Mouse (Mus musculus) myocyte (in vitro differentiated cells): ENCODE measurements at regions not wholly inside any gene's neighbourhood (a gene's known extent, or its start where the extent isn't known, plus 50 kb on each side); places are given as distances from the start of the nearest gene placed in this dataset.
A peak's percentile ranks its signal among the peaks of the same experiment; 100 is the strongest.

ENCODE experiments used
- H3K27me3 ChIP-seq: one replicate; pipeline ENCODE4 v1.6.1; 2011; ENCODE audit not compliant: control insufficient read depth, insufficient read depth, insufficient read length
- H3K36me3 ChIP-seq: one replicate; pipeline ENCODE4 v1.6.1; 2011; ENCODE audit not compliant: control insufficient read depth, insufficient read depth
- H3K4me2 ChIP-seq: one replicate; pipeline ENCODE4 v1.6.1; 2011; ENCODE audit warnings: low read depth, control low read depth
- H3K4me3 ChIP-seq: one replicate; pipeline ENCODE4 v1.5.1; 2011; ENCODE audit warnings: mild to moderate bottlenecking, control low read depth, moderate library complexity
- H3K79me2 ChIP-seq: one replicate; pipeline ENCODE4 v1.6.1; 2011; ENCODE audit not compliant: control insufficient read depth, insufficient read depth
- H3ac ChIP-seq: one replicate; pipeline ENCODE4 v1.6.1; 2011; ENCODE audit not compliant: control insufficient read depth, insufficient read length
- CEBPB ChIP-seq: IDR thresholded peaks from 2 replicates; pipeline ENCODE4 v1.6.1; 2011; ENCODE audit warnings: mild to moderate bottlenecking, moderate library complexity; ENCODE audit not compliant: poor library complexity, insufficient read depth, severe bottlenecking
- E2F4 ChIP-seq: IDR thresholded peaks from one replicate; pipeline ENCODE4 v1.6.1; 2011; ENCODE audit warnings: mild to moderate bottlenecking, control low read depth, moderate library complexity; ENCODE audit not compliant: insufficient read depth
- MAX ChIP-seq: IDR thresholded peaks from one replicate; pipeline ENCODE4 v1.6.1; 2011; ENCODE audit warnings: low read depth, mild to moderate bottlenecking, control low read depth
- MYOD1 ChIP-seq, 3 experiments: IDR thresholded peaks; one replicate each; pipeline ENCODE4 v1.6.1; 2011; ENCODE audit warnings: control low read depth in 2 of 3, low read depth in 2 of 3, mild to moderate bottlenecking in 2 of 3, moderate library complexity in 1 of 3; ENCODE audit not compliant: insufficient read length in 2 of 3, control insufficient read depth in 1 of 3
- MYOG ChIP-seq, 3 experiments: IDR thresholded peaks; one replicate each; pipeline ENCODE4 v1.6.1; 2011; ENCODE audit warnings: control low read depth in 2 of 3, low read depth in 2 of 3, mild to moderate bottlenecking in 2 of 3; ENCODE audit not compliant: insufficient read length in 2 of 3, control insufficient read depth in 1 of 3, insufficient read depth in 1 of 3
- POLR2A ChIP-seq: IDR thresholded peaks from one replicate; pipeline ENCODE4 v1.6.1; 2011; ENCODE audit warnings: low read depth, mild to moderate bottlenecking, control low read depth, moderate library complexity; ENCODE audit not compliant: insufficient read length
- POLR2AphosphoS2 ChIP-seq: IDR thresholded peaks from one replicate; pipeline ENCODE4 v1.6.1; 2011; ENCODE audit warnings: low read depth, control low read depth; ENCODE audit not compliant: insufficient read length
- REST ChIP-seq: IDR thresholded peaks from one replicate; pipeline ENCODE4 v1.6.1; 2011; ENCODE audit warnings: mild to moderate bottlenecking, control low read depth, moderate library complexity; ENCODE audit not compliant: insufficient read depth, insufficient read length
- SRF ChIP-seq: IDR thresholded peaks from one replicate; pipeline ENCODE4 v1.6.1; 2011; ENCODE audit warnings: low read depth; ENCODE audit not compliant: control insufficient read depth, insufficient read length
- TCF12 ChIP-seq: IDR thresholded peaks from one replicate; pipeline ENCODE4 v1.6.1; 2011; ENCODE audit warnings: mild to moderate bottlenecking, control low read depth; ENCODE audit not compliant: poor library complexity, insufficient read depth, severe bottlenecking
- TCF3 ChIP-seq: IDR thresholded peaks from one replicate; pipeline ENCODE4 v1.6.1; 2011; ENCODE audit warnings: low read depth, control low read depth; ENCODE audit not compliant: insufficient read length
- USF1 ChIP-seq: IDR thresholded peaks from one replicate; pipeline ENCODE4 v1.6.1; 2011; ENCODE audit warnings: low read depth, mild to moderate bottlenecking, control low read depth, moderate library complexity

DNA sequence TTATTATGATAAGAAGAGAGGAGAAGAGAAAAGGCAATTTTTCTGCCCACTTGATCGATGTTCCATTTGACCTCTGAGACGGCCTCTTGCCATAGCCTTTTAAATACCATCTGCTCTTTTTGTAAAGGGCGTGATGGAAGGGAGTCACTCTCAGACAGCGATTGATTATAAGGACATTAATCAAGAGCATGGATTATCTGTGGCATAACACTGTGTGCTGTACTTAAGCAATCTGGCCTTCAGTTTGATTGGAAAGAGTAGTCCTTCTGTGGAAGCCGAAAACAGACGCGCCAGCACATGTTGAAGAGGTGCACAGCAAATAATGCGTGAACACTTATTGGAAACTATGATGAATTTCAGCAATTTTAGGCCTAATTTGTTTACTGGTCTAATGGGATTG, 685.4 kb upstream of the Robo1 start:
- H3K4me2 ChIP-seq: no peak overlapping the region
- no peak for TF ChIP-seq POLR2A
- no peak for TF ChIP-seq MYOG (IDR thresholded peaks at IDR 0.05; ENCODE audit: control insufficient read depth in 1 of 3, insufficient read depth in 1 of 3, insufficient read length in 2 of 3, low read depth in 2 of 3)
- TF ChIP-seq USF1: no peak
- no peak for TF ChIP-seq CEBPB
- TF ChIP-seq MAX: no peak
- no peak for TF ChIP-seq TCF12
- no peak for TF ChIP-seq REST
- TF ChIP-seq E2F4: no peak
- TF ChIP-seq SRF: no peak
- TF ChIP-seq POLR2AphosphoS2: no peak
- no peak for TF ChIP-seq TCF3
- TF ChIP-seq MYOD1 (IDR thresholded peaks at IDR 0.05; ENCODE audit: control insufficient read depth in 1 of 3, insufficient read length in 2 of 3, low read depth in 2 of 3): no peak

GRCm38 (mm10) chr16:71640361-71640760, 667.7 kb upstream of the Robo1 start:
- Histone ChIP-seq H3K27me3 (no peaks in the 10 kb centered on the region), H3K36me3 (no peaks in the 10 kb centered on the region), H3K79me2 (no peaks in the 10 kb centered on the region), H3ac (no peak overlapping the region), H3K4me2 (no peak overlapping the region), H3K4me3 (no peak overlapping the region)
- no peak for TF ChIP-seq REST
- TF ChIP-seq MAX: no peak
- TF ChIP-seq CEBPB: 0 out of 2 replicates have a peak, but pooled peaks have one; percentile 17

More for the DNA sequence above, 685.4 kb upstream of the Robo1 start:
- Histone ChIP-seq H3K36me3 (no peaks in the 10 kb centered on the region), H3K4me3 (no peak overlapping the region), H3ac (no peak overlapping the region), H3K27me3 (no peaks in the 10 kb centered on the region), H3K79me2 (no peaks in the 10 kb centered on the region)

DNA sequence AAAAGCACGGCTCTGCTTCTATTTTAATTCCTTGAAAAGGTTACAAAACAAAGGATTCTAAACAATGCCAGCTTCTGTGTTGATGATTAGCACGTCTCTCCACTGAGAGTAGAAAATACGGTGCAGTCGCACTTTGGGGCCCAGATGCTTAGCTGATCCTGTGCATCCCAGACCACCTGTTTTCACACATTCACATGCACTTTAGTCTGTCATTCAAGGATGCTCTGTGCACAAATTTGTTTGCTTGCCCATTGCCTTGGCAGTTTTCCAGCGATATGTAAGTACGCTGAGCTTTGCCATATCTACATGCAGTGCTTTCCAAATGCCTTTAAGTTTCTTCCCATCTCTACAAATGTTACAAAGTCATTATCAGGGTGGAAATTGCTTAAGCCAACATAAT, 664.9 kb upstream of the Robo1 start:
- Histone ChIP-seq H3K27me3 (no peaks in the 10 kb centered on the region), H3K36me3 (no peaks in the 10 kb centered on the region), H3K79me2 (no peaks in the 10 kb centered on the region), H3ac (no peak overlapping the region), H3K4me2 (no peak overlapping the region), H3K4me3 (no peak overlapping the region)
- TF ChIP-seq MAX: no peak
- no peak for TF ChIP-seq REST
- no peak for TF ChIP-seq SRF
- TF ChIP-seq CEBPB: no peak
- no peak for TF ChIP-seq TCF3
- TF ChIP-seq MYOG (IDR thresholded peaks at IDR 0.05; ENCODE audit: control insufficient read depth in 1 of 3, insufficient read depth in 1 of 3, insufficient read length in 2 of 3, low read depth in 2 of 3): no peak
- no peak for TF ChIP-seq USF1
- TF ChIP-seq POLR2A: no peak
- no peak for TF ChIP-seq E2F4
- no peak for TF ChIP-seq MYOD1 (IDR thresholded peaks at IDR 0.05; ENCODE audit: control insufficient read depth in 1 of 3, insufficient read length in 2 of 3, low read depth in 2 of 3)
- no peak for TF ChIP-seq POLR2AphosphoS2
- no peak for TF ChIP-seq TCF12

- Histone ChIP-seq H3K4me2 (no peak overlapping the region), H3K4me3 (no peak overlapping the region), H3K27me3 (no peaks in the 10 kb centered on the region), H3K36me3 (no peaks in the 10 kb centered on the region), H3ac (no peak overlapping the region), H3K79me2 (no peaks in the 10 kb centered on the region)
- TF ChIP-seq MAX (no peak), MYOD1 (IDR thresholded peaks at IDR 0.05; ENCODE audit: control insufficient read depth in 1 of 3, insufficient read length in 2 of 3, low read depth in 2 of 3) (no peak), TCF12 (no peak), TCF3 (no peak), SRF (no peak), CEBPB (no peak), USF1 (no peak), POLR2A (no peak), MYOG (IDR thresholded peaks at IDR 0.05; ENCODE audit: control insufficient read depth in 1 of 3, insufficient read depth in 1 of 3, insufficient read length in 2 of 3, low read depth in 2 of 3) (no peak), REST (no peak), E2F4 (no peak), POLR2AphosphoS2 (no peak)
These were observed 629.9 kb upstream of the Robo1 start for GRCm38 (mm10) chr16:71678075-71678701.

GRCm38 (mm10) chr16:71693464-71693863, 614.6 kb upstream of the Robo1 start:
- no peak for TF ChIP-seq MAX
- TF ChIP-seq TCF3: no peak
- no peak for TF ChIP-seq SRF
- no peak for TF ChIP-seq MYOD1 (IDR thresholded peaks at IDR 0.05; ENCODE audit: control insufficient read depth in 1 of 3, insufficient read length in 2 of 3, low read depth in 2 of 3)
- no peak for TF ChIP-seq E2F4
- TF ChIP-seq MYOG (IDR thresholded peaks at IDR 0.05; ENCODE audit: control insufficient read depth in 1 of 3, insufficient read depth in 1 of 3, insufficient read length in 2 of 3, low read depth in 2 of 3): no peak
- no peak for TF ChIP-seq USF1
- TF ChIP-seq CEBPB: no peak
- TF ChIP-seq REST: no peak
- TF ChIP-seq POLR2AphosphoS2: no peak
- no peak for TF ChIP-seq POLR2A
- no peak for TF ChIP-seq TCF12
- Histone ChIP-seq H3K79me2 (no peaks in the 10 kb centered on the region), H3K4me2 (no peak overlapping the region), H3K27me3 (no peaks in the 10 kb centered on the region), H3K36me3 (no peaks in the 10 kb centered on the region), H3K4me3 (no peak overlapping the region), H3ac (no peak overlapping the region)
